Mouse (Mus musculus) gastrocnemius, postnatal 14 days (tissue): ENCODE data around the gene Fkbp6. TPM values are rescaled to one million over a fixed set of nuclear protein-coding genes. Genes with fewer than 3 reads are reported as not detected.
"Not testable (repeated sequence)": the region's sequence is repeated elsewhere in the genome, so short reads cannot be mapped to it uniquely, and the experiment has no call there.

Experiments used
- DNase-seq: peaks from one replicate; pipeline ENCODE4 v3.0.0; 2021; ENCODE audit warnings: mixed read lengths
- intact Hi-C: fragments of 180-260 bp; cut with DNase I; formaldehyde crosslinking; loops from one replicate; pipeline ENCODE4 v1.15.1; 2025; ENCODE audit warnings: low total_unique reads
- long read RNA-seq, 2 experiments: library from polyadenylated mRNA; stranded (forward); transcript quantifications; one replicate each; pipeline ENCODE4 v2.0.0; 2021
- total RNA-seq, 2 experiments: library from RNA; stranded (reverse); gene quantifications; 2 replicates each; pipeline ENCODE4 v1.2.3; 2021

Fkbp6 gene
- total RNA-seq, result not detected
- long read RNA-seq, experiment 1, result 0 reads
- long read RNA-seq, experiment 2, result 0 reads

GRCm38 (mm10) chr5:135349862-135350261 is at the start of gene Fkbp6:
Gene Fkbp6, minus strand, starts transcription at chr5:135350044.
- intact Hi-C loops, result no loop called here
- DNase-seq, result no peak

- DNase-seq, result no peak
- intact Hi-C loops, result loop anchor here (5.0 kb wide), 1 partner anchor 88 kb away; no protein-coding TSS in a partner anchor
Measured at GRCm38 (mm10) chr5:135399382-135399781, 49.5 kb upstream of the Fkbp6 start.

GRCm38 (mm10) chr5:135395826-135396225 is 46.0 kb upstream of the Fkbp6 start:
- DNase-seq, result no peak
- intact Hi-C loops, result loop anchor here (5.0 kb wide), 1 partner anchor 91 kb away; no protein-coding TSS in a partner anchor

GRCm38 (mm10) chr5:135394004-135394823 is 44.4 kb upstream of the Fkbp6 start, which contains the start of gene Pom121:
Gene Pom121, minus strand, starts transcription at chr5:135394546.
- peak; percentile 83 for DNase-seq
- intact Hi-C loops, result no loop called here

- no peak for DNase-seq
- intact Hi-C loops, result loop anchor here (10.0 kb wide), 1 partner anchor 381 kb away; no protein-coding TSS in a partner anchor
Measured at GRCm38 (mm10) chr5:135383771-135384170, 33.9 kb upstream of the Fkbp6 start.

GRCm38 (mm10) chr5:135382746-135383145 is 32.9 kb upstream of the Fkbp6 start:
- no peak for DNase-seq
- intact Hi-C loops, result loop anchor here (10.0 kb wide), 1 partner anchor 382 kb away; no protein-coding TSS in a partner anchor

- intact Hi-C loops, result loop anchor here (10.0 kb wide), 1 partner anchor 383 kb away; no protein-coding TSS in a partner anchor
- DNase-seq, result no peak
Measured at GRCm38 (mm10) chr5:135381356-135381925, 31.6 kb upstream of the Fkbp6 start.

GRCm38 (mm10) chr5:135380681-135381080 is 30.8 kb upstream of the Fkbp6 start:
- intact Hi-C loops, result loop anchor here (10.0 kb wide), 1 partner anchor 384 kb away; no protein-coding TSS in a partner anchor
- no peak for DNase-seq

- intact Hi-C loops, result no loop called here
Measured at GRCm38 (mm10) chr5:135376341-135376740, 26.5 kb upstream of the Fkbp6 start.

GRCm38 (mm10) chr5:135375167-135375566 is 25.3 kb upstream of the Fkbp6 start:
- intact Hi-C loops, result no loop called here
- no peak for DNase-seq

More at GRCm38 (mm10) chr5:135376341-135376740, 26.5 kb upstream of the Fkbp6 start:
- no peak for DNase-seq

- intact Hi-C loops, result no loop called here
Measured at GRCm38 (mm10) chr5:135373601-135374000, 23.8 kb upstream of the Fkbp6 start.

GRCm38 (mm10) chr5:135371195-135371594 is 21.4 kb upstream of the Fkbp6 start:
- no peak for DNase-seq
- intact Hi-C loops, result no loop called here

More at GRCm38 (mm10) chr5:135373601-135374000, 23.8 kb upstream of the Fkbp6 start:
- no peak for DNase-seq

GRCm38 (mm10) chr5:135369787-135370654 is 20.2 kb upstream of the Fkbp6 start, which contains the start of gene Nsun5:
Gene Nsun5, plus strand, starts transcription at chr5:135369953.
- intact Hi-C loops, result no loop called here
- peak; percentile 95 for DNase-seq

GRCm38 (mm10) chr5:135369196-135369595 is 19.4 kb upstream of the Fkbp6 start:
- DNase-seq, intact Hi-C loops: not testable (repeated sequence)

- DNase-seq, result no peak
- intact Hi-C loops, result no loop called here
Measured at GRCm38 (mm10) chr5:135368312-135368711, 18.5 kb upstream of the Fkbp6 start.

GRCm38 (mm10) chr5:135367841-135368240 is 18.0 kb upstream of the Fkbp6 start:
- DNase-seq, result no peak
- intact Hi-C loops, result no loop called here

- DNase-seq, result no peak
- intact Hi-C loops, result no loop called here
Measured at GRCm38 (mm10) chr5:135363540-135363939, 13.7 kb upstream of the Fkbp6 start.

- intact Hi-C loops, result no loop called here
- no peak for DNase-seq
Measured at GRCm38 (mm10) chr5:135362572-135362971, 12.7 kb upstream of the Fkbp6 start.

- DNase-seq, result no peak
Measured at GRCm38 (mm10) chr5:135359772-135360171, 9.9 kb upstream of the Fkbp6 start.

More at GRCm38 (mm10) chr5:135359772-135360171, 9.9 kb upstream of the Fkbp6 start:
- intact Hi-C loops, result no loop called here
